8 mouse cellular contexts compared by ENCODE assay signal in genomic region chr2:145517346-145517745, GRCm38 (mm10).
DNase-seq lines count a peak whose midpoint lies in the region; ATAC-seq lines count a peak whose summit lies in the region.

No protein-coding gene starts in this region.

- H3K4me1 ChIP-seq in hindbrain, embryonic 15.5 days (replicated peaks) = 0 out of 2 replicates have a peak, but pooled peaks cover 8% of the 10 kb centered on the region

- H3K27ac ChIP-seq in hindbrain, embryonic 15.5 days (replicated peaks) = no peak overlapping the region

- H3K4me2 ChIP-seq in hindbrain, embryonic 15.5 days = no peak overlapping the region

- peak; percentile 31 for DNase-seq in CD4-positive, CD25-positive, alpha-beta regulatory T cell, adult 2 months (ENCODE audit: low read depth, low spot score)
- DNase-seq in cerebellum, adult 9-11 months = peak; percentile 77
- peak; percentile 65 to 79 for DNase-seq in frontal cortex, postnatal 10 days (ENCODE audit: low spot score in 2 of 2)
- peak; percentile 79 to 81 for DNase-seq in layer of hippocampus, postnatal 36 days
- DNase-seq in right cerebral cortex, postnatal 4 days = peak; percentile 81

- H3K27me3 ChIP-seq in hindbrain, embryonic 15.5 days = no peaks in the 10 kb centered on the region; the same call in 1 of the 2 replicates

- 52% methylated on average over 9 of the region's 9 CpGs for WGBS in hindbrain, embryonic 15.5 days

- no peak overlapping the region for H3K9ac ChIP-seq in hindbrain, embryonic 15.5 days

- H3K36me3 ChIP-seq in hindbrain, embryonic 15.5 days = no peaks in the 10 kb centered on the region

- H3K4me3 ChIP-seq in hindbrain, embryonic 15.5 days = no peak overlapping the region

- ATAC-seq in CD4-positive, CD25-positive, alpha-beta regulatory T cell, adult 4 months = no peak
- ATAC-seq in hindbrain, embryonic 15.5 days (ENCODE audit: low FRiP score, low read depth) = peak; percentile 49; the same call in 1 of the 2 replicates
- peak; percentile 94 for ATAC-seq in megakaryocyte, adult 5-6 weeks (ENCODE audit: poor library complexity, severe bottlenecking)

- H3K9me3 ChIP-seq in hindbrain, embryonic 15.5 days = no peaks in the 10 kb centered on the region

Comparison
In these comparisons a context has a peak if more than half of its experiments do, and no peak if none do; other contexts are left out.
1. DNase-seq: peak in every context shown above with its lines; median percentile 81 in right cerebral cortex, postnatal 4 days; 80 in layer of hippocampus, postnatal 36 days; 77 in cerebellum, adult 9-11 months; 72 in frontal cortex, postnatal 10 days; 31 in CD4-positive, CD25-positive, alpha-beta regulatory T cell, adult 2 months.